Mouse (Mus musculus): ENCODE results near the gene Eif3f.

Gene Eif3f

DNA sequence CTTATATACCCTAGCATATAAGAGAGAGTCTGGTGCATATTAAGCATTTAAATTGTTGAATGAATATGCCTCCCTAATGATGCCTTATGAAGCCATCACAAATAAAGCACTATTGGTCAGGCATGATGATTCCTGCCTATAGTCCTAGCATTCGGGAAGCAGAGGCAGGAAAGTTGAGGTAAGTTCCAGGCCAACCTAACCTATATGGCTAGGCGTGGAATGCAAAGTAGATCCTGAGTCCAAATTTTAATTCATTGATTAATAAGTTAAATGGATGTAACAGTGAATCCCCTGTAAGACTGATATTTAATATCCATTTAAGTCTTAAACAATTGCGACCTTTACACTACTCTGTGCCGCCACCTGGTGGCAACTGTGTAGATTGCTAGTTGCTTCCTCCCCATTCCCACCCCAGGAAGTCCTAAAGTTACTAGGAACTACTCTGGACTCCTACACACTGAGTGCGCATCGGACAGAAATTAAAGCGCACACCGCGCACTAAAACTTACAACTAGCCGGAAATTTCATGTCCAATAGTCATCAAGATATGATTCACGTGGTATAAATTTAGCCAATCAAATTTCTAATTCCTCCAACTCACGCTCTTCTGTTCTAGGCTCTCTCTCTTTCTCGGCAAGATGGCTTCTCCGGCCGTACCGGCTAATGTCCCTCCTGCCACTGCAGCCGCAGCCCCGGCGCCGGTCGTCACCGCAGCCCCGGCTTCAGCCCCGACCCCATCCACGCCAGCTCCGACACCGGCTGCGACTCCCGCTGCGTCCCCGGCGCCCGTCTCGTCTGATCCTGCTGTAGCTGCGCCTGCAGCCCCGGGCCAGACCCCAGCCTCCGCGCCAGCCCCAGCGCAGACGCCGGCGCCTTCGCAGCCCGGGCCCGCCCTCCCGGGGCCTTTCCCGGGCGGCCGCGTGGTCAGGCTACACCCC, at the start of gene Eif3f:
Gene Eif3f (plus strand): TSS at position 624 of the 938 bp plus-strand sequence.
- peak; percentile 70 for DNase-seq (ENCODE audit: low spot score)

DNA sequence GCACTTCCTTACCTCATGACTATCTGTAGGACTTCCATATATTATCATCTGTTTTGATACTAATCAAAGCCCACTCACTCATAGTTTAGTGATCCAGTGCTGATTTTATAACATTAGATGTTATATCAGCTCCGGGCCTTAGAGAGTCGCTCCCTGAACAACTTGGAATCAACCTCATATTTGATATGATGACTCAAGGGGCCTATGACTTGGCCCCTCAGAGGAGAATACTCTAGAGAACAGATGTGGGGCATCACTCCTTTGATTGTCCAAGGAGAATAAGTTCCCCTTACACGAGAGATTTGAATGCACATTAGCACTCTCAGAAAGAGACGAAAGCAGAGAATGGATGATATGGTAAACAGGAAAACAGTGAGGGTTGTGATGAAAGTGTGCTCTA, 49.3 kb upstream of the Eif3f start, which contains the start of gene Olfr518:
Gene Olfr518 (minus strand): TSS at position 101 of the 400 bp plus-strand sequence.
- DNase-seq (ENCODE audit: low spot score) = no peak

DNA sequence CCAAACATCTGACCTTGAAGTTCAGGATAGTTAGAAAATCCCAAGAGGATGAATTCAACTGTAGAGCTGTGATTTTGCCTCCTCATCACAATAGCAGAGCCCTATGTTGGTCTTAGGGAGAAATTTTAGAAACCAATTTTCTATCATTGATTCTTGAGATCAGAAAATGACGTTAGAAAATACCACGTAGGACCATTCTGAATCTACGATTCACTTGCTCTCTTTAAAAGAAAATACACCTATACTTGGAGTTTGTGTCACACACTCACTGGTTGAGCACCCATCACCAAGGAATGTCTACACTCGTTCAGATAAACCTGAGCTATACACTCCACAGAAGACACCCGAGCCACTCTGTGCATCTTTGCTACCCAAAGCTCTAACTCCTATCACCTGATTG, 39.9 kb upstream of the Eif3f start, which contains the start of gene Olfr519:
Gene Olfr519 (minus strand): TSS at position 101 of the 400 bp plus-strand sequence.
- DNase-seq (ENCODE audit: low spot score) = no peak

DNA sequence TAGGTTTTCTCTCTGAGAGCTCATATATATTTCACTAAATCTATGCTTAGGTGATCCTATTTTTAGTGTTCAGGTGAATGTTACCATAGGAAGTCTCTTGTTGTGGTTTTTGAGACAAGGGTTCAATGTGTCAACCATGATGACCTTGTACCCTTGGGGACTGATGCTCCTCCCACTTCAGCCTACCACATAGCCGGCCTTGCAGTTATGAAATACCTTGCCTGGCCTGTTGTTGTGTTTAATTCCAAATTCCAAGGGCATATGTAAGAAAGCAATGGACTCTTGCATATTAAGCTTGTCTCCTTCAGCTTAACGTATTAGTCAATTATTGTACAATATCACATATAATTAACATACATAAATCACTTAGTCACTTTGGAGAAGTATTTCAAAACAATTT, 30.2 kb upstream of the Eif3f start:
- no peak for DNase-seq (ENCODE audit: low spot score)

DNA sequence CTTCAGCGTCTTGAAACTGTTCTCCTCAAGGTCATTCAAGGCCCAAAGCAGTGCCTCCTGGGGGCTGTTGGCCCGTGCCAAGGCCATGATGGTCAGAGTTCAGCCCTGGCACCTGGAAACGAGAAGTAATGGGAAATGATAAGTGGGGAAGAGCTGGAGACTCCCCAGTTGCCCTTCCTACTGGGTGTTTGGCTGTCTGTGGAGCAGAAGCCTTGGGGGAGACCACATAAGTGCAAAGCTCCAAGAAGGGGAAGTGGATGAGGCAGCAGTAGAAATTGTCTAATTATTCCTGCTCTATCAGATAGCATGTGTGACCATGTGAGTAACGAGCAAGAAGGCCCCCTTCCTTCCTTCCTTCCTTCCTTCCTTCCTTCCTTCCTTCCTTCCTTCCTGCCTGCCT, 7.2 kb upstream of the Eif3f start:
- no peak for DNase-seq (ENCODE audit: low spot score)

DNA sequence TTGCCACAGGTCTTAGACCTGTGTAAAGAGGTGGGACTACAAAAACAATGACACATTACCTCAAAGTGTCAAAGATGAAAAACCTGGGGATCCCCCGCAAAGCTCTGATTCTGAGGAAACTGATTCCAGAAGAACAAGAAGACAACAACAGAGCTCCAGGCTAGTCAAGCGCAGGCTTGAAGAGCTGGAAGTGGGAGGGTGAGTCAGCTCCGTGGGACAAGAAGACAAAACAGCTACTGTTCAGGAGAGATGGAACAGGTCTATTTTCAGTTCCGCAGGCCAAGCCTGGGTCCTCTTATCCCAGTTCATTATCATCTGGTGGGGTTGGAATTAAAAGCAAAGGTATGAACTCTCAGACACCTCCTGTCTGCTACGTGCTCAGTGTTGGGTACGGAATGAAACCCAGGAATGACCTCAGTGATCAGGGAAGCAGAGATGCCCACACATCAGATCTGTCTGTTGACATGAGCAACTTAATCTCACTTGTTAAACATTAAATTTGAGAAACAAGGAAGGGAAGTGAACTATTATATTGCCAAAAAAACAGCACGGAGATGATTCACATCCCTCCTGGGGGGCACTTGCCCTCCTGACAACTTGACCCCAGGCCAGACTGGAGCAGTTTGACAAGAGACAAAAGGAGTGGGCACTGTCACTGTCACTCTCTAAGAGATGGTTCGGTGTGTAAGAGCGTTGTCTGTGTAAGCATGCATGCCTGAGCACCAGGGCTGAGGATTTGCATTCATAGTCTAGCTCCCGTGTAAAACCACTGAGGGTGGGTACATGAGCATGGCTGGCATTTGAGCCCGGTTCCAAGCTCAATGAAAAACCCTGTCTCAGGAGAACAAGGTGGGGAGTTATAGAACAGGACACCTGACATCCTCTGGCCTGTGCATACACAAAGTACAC, 5.7 kb upstream of the Eif3f start:
- no peak for DNase-seq (ENCODE audit: low spot score)

DNA sequence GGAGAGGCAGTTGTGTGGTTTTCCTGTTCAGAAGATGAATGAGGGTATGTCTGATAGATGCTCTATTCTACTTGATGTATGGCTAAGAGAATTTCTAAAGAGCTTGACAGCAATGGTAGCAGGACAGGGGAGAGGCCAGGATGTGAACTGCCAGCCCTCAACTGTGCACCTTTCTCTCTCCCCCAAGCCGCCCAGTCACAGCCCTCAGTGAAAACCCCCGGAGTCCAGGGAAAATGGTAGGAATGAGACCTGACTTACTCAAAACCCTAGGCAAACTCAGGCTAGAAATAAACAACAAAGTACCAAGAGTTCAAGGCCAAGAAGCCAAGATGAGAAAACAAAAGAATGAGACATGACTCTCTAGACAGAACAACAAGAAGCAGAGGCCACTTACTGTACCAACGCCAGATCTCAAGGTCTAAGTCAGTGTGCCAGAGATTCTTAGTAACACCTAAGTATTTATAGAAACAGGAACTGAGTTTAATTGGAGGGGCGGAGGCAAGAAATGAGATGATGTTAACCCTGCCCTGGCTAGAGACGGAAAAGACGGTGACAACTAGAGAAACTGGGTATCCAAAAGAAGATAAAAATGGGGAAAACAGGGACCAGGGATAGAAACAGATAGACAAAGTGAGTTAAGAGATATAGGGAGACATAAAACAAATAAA, 4.4 kb upstream of the Eif3f start, which contains the start of gene Nlrp10:
Gene Nlrp10 (minus strand): TSS at position 453 of the 668 bp plus-strand sequence.
- DNase-seq (ENCODE audit: low spot score) = no peak

DNA sequence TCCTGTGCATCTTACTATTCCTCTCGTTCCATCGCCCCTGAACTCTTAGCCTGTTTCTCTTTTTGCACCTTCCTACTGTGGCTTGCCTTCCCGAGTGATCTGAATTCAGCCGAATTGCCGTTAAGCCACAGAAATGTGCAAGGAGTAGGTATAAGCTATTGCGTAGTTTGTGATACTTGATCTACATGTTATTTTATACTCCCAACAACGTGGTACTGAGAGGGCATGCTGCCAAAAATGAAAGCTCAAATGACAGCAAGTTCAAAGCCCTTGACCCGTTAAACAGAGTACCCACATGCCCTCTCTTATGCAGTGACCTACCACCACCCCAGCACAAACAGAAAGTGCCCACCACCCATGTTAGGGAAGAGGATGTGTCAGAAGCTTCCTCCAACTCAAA, 619 bp downstream of the Eif3f start:
- no peak for DNase-seq (ENCODE audit: low spot score)

DNA sequence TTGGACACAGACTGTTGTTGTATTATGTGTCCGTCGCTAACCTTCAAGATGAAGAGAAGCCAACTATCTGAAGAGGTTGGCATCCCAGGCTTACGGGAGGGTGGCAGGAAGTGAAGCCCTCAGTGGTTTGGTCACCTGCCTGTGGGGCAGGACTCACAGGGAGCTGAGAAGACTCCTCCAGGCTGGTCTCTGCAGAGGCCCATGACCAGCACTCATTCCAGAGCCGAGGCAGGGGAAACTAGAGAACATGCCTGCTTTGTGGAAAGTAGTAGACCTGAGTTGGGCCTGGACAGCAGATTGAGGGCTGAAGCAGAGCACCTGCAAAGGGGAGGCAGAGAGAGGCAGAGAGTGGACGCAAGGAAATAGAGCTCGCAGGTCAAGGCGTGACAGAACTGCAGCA, 1.2 kb downstream of the Eif3f start:
- DNase-seq (ENCODE audit: low spot score) = no peak

DNA sequence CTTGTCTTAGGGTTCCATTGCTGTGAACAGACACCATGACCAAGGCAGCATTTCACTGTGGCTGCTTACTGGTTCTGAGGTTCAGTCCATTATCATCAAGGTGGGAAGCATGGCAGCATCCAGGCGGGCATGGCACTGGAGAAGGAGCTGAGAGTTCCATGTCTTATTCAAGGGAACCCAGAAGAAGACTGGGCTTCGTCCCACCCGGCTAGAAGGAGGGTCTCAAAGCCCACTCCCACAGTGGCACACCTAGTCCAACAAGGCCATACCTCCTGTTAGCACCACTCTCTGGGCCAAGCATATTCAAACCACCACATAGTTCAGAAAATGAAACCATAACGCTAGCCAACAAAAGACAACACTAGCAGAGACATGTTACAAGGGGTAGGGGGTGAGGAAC, 2.4 kb downstream of the Eif3f start:
- DNase-seq (ENCODE audit: low spot score) = no peak

DNA sequence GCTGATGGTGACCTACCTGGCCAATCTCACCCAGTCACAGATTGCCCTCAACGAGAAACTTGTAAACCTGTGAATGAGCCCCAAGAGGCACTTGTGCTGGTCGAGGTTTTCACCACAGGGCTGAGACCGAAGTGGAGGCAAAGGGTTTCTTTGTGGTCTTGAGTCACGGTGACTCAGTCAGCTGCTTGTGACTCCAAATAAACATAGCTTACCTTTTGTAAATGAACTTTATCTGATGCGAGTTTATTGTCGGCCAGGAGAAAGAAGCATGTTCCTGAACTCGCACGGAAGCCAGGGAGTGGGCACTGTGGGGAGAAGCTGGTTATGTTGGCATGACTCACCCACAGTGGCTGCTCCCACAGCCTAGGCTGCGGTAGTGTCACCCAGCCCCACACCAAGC, 7.2 kb downstream of the Eif3f start:
- no peak for DNase-seq (ENCODE audit: low spot score)

DNA sequence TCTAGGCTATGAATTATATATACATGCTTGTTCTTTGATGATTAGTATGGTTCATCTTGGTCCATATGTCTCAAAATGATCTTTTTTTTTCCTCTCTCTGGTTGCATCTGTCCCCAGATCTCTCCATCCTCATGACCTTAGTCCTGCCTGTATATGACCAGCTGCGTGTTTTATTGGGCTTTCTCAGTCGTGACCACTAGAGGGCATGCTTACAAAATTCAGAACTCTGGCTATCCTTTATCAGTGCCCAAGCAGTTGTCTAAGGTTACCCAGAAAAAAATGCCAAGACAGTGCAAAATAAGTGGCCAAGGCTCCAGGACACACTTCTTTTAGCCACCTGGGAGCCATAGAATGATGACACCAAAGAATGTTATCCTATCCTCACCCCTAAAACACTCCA, 9.8 kb downstream of the Eif3f start:
- DNase-seq (ENCODE audit: low spot score) = no peak

DNA sequence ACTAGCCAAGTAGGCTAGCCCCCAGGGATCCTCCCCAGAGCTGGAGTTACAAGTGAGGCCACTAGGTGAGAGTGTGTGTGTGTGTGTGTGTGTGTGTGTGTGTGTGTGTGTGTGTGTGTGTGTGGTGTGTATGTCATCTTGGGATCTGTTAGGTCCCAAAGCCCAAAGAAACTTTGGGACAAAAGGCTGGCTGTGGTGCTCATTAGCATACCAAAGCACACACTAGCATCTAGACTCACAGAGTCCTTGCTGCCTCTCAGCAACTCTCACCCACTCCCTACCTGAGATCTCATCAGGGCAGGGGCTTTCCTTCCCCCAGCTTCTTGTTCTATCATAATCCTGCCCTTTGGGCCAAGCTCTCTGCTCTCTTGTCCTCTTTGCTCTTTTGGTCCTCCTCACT, 14.4 kb downstream of the Eif3f start:
- no peak for DNase-seq (ENCODE audit: low spot score)

DNA sequence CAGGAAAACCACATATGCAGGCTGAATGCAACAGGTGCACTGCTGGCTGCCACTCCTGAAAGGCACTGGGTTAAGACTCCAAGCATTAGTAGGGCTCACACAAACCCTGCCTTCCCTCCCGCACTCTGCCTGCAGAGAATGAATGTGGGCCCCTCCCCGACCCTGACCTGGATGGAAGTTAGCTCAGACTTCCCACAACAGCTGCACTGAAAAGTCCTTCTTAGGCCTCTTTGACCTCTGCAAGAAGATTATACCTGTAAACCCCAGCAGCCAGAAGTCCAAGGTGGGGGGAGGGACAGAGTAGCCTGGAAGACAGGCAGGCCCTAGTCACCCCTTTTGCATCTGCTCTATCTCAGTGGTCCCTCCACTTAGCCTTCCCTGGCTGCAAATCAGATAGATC, 15.1 kb downstream of the Eif3f start:
- DNase-seq (ENCODE audit: low spot score) = no peak

DNA sequence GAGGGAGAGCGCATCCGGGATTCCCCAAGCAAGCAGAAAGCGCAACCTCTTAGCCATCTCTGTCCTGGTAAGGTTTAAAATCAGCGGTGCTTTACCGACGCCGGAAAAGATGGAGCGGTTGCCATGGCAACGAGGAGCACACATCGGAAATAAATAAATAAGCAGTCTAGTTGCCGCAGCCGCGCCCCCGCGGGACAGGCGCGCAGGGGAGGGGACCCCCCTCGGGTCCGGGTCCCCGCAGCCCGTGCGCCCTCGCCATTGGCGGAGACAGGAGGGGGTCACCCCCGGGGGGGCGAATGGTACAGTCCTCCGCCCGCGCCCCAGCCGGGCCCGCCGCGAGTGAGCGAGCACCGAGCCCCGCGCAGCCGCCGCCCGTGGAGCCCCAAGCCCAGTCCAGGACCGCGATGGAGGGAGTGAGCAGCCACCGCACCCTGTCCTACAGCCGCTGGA, 16.1 kb downstream of the Eif3f start, which contains the start of gene Tub:
Gene Tub (plus strand): TSS at position 27 of the 450 bp plus-strand sequence.
- DNase-seq (ENCODE audit: low spot score) = no peak

DNA sequence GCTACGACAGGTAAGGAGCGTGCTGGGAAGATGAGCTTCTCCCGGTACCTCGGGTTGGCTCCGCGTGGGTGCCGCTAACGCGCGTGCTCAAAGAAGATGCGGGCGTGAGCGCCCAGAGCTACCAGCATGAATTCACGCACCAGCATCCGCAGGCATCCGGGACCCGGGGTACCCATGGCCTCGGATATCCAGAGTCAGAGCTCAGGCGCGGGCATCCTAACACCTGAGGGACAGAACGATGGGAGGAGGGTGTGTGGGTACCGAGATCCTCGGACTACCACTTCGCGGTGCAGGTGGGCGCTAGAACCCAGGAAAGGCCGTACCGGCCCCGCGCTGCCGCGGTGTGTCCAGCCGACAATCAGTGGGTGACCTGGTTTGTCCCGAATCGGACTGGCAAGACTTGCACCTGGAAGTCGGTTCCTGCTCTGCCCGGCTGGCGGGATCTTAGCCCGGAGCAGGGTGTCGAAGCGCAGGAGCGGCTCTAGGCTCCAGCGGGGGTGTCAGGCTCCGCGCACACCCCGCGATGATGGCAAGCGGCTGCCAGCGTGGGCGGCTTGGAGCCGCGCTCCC, 16.6 kb downstream of the Eif3f start:
- no peak for DNase-seq (ENCODE audit: low spot score)

DNA sequence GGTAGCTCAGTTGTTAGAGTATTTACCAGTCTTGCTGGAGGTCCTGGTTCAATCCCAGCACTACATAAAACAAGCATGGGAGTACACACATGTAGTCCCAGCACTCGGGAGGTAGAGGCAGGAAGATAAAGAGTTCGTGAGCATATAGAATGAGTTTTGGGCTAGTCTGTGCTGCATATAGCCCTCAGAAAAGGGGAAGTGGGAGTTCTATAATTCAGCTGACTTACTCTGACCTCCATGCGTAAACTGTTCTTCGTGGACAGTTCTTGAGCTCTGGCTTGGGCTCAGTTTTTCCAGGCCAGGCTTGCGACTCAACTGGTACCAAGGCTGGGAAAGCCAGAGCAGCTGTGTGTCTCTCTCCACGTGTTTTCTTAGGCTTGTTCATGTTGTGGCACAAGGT, 18.6 kb downstream of the Eif3f start:
- no peak for DNase-seq (ENCODE audit: low spot score)

DNA sequence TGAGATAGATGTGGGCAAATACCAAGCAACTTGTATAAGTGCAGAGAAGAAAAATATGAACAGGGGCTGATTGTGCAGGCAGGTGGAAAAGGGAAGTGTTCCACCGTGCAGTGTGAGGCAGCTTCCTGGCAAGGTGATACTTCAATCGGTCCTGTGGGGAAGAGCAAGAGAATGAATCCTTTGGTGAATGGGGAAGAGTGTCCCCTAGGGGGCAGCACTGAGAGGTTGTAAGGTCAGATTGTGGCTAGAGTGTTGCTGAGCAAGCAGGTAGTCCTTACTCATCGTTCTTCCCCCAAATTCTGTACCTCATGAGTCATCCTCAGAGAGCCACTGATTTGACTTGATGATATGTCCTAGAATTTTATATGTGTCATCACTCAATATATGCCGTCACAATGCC, 20.0 kb downstream of the Eif3f start:
- DNase-seq (ENCODE audit: low spot score) = no peak

DNA sequence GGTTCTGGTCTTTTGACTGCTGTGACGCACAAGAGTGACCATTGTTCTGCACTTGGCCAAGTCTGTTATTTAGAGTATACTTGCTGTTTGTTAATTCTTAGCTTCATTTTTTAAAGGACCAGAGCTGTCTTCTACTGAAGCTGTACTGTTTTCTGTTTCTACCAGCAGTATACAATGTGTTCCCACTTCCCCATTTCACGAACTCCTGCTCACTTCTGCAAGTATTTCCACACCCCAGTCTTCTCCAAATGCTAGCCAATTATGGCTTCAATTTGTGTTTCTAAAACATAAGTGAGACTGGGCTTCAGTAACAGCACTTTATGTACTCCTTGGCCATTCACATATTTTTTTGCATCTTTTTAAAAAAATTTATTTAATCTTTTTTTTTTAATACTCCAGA, 23.5 kb downstream of the Eif3f start:
- DNase-seq (ENCODE audit: low spot score) = no peak

DNA sequence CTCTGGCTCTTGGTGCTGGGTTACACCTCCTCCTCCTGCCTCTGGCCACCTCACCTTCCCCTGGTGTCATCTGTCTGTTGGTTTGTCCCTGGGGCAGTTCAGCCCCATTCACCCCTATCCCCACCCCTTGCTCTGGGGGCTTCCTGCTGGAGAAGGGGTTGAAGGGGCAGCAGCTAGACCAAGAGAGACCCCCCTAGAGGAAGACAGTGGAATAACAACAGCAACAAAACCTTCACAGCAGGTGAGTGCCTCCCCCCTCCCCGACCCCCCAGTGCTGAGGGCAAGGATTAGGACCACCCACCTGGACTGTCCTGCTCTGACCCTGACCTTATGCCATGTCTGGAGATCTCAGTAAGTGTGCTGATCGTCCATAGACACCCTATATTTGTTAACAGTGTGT, 31.8 kb downstream of the Eif3f start:
- no peak for DNase-seq (ENCODE audit: low spot score)

DNA sequence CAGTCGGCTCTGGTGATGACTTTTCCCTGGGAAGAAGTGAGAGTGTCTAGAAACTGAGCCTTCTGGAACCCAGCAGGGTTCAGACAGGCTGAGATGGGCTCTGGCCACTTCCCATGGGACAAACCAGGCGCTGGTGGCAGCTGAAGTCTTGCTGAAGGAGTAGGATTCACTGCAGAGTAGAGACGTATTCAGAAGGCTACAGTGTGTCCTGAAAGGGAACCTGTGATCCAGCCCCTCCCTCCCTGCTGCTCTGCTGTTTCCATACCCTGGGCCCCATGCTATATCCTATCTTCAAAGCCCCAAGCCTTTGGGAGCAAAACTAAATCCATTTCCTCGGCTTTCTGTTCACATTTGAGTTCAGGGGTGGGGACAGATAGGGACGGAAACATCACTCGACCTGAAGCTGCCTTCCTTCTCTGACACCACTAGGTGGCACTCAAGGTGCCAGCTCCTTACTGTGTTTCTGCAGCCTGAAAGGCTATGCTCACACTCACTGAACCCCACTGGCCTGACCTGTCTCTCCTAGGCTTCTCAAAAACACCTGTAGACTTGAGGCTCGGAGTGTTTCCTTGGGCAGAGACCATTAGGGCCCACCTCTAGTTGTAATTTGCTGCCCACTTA, 32.6 kb downstream of the Eif3f start:
- DNase-seq (ENCODE audit: low spot score) = no peak
